8 mouse cellular contexts compared by ENCODE assay signal in the genomic region with DNA sequence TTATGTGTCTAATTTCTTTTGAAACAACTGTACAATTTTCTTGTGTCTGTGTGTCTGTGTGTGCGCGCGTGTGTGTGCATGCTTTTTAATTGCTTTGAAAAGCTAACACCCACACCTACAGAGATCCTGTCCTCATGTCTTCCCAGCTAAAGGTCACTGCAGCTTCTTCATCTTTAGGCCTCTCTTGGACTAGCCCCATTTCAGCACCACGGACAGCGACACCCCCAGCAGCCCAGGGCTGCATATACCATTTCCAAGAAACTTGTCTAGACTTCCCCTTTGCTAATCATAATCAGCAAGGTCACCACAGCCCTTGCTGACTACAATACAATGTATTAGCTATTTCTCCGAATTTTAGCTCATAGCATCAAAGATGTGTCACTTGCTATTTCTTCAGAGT. TPM values are rescaled to one million over a fixed set of nuclear protein-coding genes. Genes with fewer than 3 reads are reported as not detected.
DNase-seq lines count a peak whose midpoint lies in the region; ATAC-seq lines count a peak whose summit lies in the region.

No protein-coding gene starts in this region.

- peak; percentile 8 to 37 for DNase-seq in urinary bladder, adult 18-20 months (ENCODE audit: low spot score in 2 of 2)
- no peak for DNase-seq in urinary bladder, postnatal 10 days (ENCODE audit: low spot score)
- DNase-seq in cerebellum, adult 8-10 months = peak; percentile 20
- peak; percentile 81 for DNase-seq in forelimb bud, embryonic 11.5 days (ENCODE audit: low read depth, low spot score)
- peak; percentile 17 for DNase-seq in lung, postnatal 25 days (ENCODE audit: low spot score)
- peak; percentile 78 for DNase-seq in retina, postnatal 1 day

- no peak overlapping the region for H3K4me2 ChIP-seq in kidney, embryonic 14.5 days (replicated peaks; ENCODE audit: low read depth, low read length)

- peaks cover 2% of the 10 kb centered on the region; the same call in 1 of the 2 replicates for H3K4me1 ChIP-seq in kidney, embryonic 14.5 days (ENCODE audit: control insufficient read depth, insufficient read depth, low read length)

- WGBS in kidney, embryonic 14.5 days = 29% methylated on average over 6 of the region's 6 CpGs

- ATAC-seq in kidney, embryonic 14.5 days (ENCODE audit: low FRiP score, low TSS enrichment) = peak; percentile 56; the same call in 1 of the 2 replicates
- ATAC-seq in activated CD4-positive, CD25-positive, alpha-beta regulatory T cell, adult 4 months = no peak

- H3K27ac ChIP-seq in kidney, embryonic 14.5 days (ENCODE audit: low read depth, low read length) = no peak overlapping the region

- no peaks in the 10 kb centered on the region for H3K36me3 ChIP-seq in kidney, embryonic 14.5 days (ENCODE audit: control insufficient read depth, insufficient read depth, low read length)

- H3K9me3 ChIP-seq in kidney, embryonic 14.5 days (ENCODE audit: control insufficient read depth, low read length) = no peaks in the 10 kb centered on the region

- no peak overlapping the region for H3K4me3 ChIP-seq in kidney, embryonic 14.5 days (ENCODE audit: low read length)

- H3K27me3 ChIP-seq in kidney, embryonic 14.5 days (ENCODE audit: control insufficient read depth, insufficient read depth, low read length) = peaks cover 44% of the 10 kb centered on the region

- H3K9ac ChIP-seq in kidney, embryonic 14.5 days (ENCODE audit: low read depth, low read length) = no peak overlapping the region

RNA-seq across cellular contexts. Expression of gene Fam155a, which starts 1.9 kb away (rescaled TPM):
- 0.95 and 0.99 TPM in 2 replicates for polyA plus RNA-seq in kidney, embryonic 14.5 days (2014; fragmentation: Nextera tagmentation; extraction: Ambion mirVana)
- under 1 TPM in 1 of 2 experiments, not detected in 1; 0.30 TPM for polyA plus RNA-seq in activated CD4-positive, CD25-positive, alpha-beta regulatory T cell, adult 4 months (2017; shearing (Covaris generic))
